Mouse (Mus musculus): ENCODE results near the gene Thada. TPM values are rescaled to one million over a fixed set of nuclear protein-coding genes. Genes with fewer than 3 reads are reported as not detected.

The Thada gene
- total RNA-seq, 1 experiment from 2014 or later, result 48.0 TPM

GRCm38 (mm10) chr17:84274999-84275398, 191.0 kb downstream of the Thada start:
- peak; percentile 72 for ATAC-seq (ENCODE audit: extremely low read depth, insufficient number of reproducible peaks, low FRiP score, poor library complexity, severe bottlenecking)

DNA sequence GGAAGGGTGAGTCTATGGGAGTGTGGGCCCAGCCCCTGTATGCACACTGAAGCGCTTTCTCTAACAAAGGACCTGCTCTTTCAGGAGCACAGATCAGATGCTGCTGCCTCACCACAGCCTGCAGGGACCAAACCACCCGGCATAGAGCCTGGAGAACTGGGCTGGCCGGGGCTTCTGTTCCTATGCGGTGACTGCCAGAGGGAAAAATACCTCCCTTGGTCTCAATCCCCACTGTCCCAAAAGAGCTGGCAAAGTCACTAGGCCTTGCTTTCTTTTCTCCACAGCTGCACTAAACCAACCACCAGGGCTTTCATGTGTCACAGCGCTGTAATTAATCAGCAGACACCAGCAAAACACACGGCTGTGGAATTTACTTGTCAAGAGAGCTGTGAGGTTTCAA, 191.8 kb downstream of the Thada start:
- no peak for ATAC-seq (ENCODE audit: extremely low read depth, insufficient number of reproducible peaks, low FRiP score, poor library complexity, severe bottlenecking)

DNA sequence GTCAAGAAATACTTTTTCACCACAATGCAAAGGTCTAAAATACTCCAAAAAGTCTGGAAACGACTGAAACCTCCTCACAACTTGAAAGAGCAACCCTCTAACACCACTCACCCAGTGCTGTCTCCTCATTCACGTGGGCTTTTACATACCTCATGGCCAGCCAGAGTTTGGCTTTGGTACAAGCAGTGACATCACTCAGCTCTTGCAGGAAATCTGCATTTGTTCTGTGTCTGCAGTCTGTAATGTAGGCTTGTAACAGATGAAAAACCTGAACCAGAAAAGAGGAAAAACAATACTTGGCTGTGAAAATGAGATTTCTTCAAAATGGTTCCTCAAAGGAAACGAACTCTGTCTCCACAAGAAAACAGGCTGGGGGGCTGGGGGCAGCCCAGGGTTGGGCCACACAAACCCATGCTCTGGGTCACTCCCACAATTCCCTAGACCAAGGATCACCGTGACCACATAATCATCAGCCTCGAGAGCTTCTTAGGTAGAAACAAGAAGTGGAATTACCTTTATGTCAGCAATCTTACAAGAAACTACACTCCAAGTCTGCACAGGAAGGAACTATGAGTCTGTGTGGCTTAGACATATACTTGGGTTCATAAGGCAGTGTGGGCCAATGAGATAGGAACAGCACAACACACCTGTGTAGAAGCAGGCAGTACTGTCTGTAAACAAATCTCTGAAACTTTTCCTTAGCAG, 193.3 kb downstream of the Thada start:
- peak; percentile 17; the same call in 1 of the 2 replicates for ATAC-seq (ENCODE audit: extremely low read depth, insufficient number of reproducible peaks, low FRiP score, poor library complexity, severe bottlenecking)

- ATAC-seq (ENCODE audit: extremely low read depth, insufficient number of reproducible peaks, low FRiP score, poor library complexity, severe bottlenecking), result no peak
These were observed 194.3 kb downstream of the Thada start for GRCm38 (mm10) chr17:84271566-84272202.

DNA sequence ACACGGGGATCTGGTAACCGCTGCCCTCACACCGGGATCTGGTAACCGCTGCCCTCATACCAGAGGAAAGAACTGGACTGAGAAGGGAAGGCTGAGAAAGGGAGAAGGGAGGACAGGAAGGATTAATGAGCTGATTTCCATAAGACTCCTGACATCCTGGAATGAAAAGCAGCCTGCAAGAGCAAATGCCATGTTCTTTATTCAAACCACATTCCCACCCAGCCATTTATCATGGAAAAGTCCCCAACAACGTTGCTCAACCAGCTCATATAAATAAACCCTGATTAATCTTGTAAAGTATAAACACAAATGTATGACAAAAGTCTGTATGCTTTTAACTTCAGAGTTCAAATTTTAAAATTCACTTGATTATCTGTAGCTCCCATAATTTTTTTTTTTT, 196.3 kb downstream of the Thada start:
- no peak for ATAC-seq (ENCODE audit: extremely low read depth, insufficient number of reproducible peaks, low FRiP score, poor library complexity, severe bottlenecking)

DNA sequence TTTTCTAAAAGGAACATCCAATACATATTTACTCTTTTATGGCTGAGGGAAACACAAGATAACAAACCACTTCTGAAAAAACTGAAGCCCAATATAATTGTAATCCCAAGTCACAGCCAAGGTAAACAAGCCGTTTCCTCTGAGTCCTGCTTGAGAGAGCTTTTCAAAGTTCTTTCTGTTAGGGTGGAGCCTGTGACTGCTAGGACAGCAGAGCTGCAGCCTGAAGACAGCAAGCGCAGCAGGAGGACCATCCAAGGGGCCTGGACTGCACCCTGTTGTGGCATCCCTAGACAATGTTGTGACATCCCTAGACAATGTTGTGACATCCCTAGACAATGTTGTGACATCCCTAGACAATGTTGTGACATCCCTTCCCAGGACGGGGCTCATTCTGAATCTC, 197.6 kb downstream of the Thada start:
- ATAC-seq (ENCODE audit: extremely low read depth, insufficient number of reproducible peaks, low FRiP score, poor library complexity, severe bottlenecking), result peak; percentile 66

GRCm38 (mm10) chr17:84267456-84268074, 198.4 kb downstream of the Thada start:
- no peak for ATAC-seq (ENCODE audit: extremely low read depth, insufficient number of reproducible peaks, low FRiP score, poor library complexity, severe bottlenecking)

GRCm38 (mm10) chr17:84266161-84266948, 199.7 kb downstream of the Thada start:
- no peak for ATAC-seq (ENCODE audit: extremely low read depth, insufficient number of reproducible peaks, low FRiP score, poor library complexity, severe bottlenecking)

DNA sequence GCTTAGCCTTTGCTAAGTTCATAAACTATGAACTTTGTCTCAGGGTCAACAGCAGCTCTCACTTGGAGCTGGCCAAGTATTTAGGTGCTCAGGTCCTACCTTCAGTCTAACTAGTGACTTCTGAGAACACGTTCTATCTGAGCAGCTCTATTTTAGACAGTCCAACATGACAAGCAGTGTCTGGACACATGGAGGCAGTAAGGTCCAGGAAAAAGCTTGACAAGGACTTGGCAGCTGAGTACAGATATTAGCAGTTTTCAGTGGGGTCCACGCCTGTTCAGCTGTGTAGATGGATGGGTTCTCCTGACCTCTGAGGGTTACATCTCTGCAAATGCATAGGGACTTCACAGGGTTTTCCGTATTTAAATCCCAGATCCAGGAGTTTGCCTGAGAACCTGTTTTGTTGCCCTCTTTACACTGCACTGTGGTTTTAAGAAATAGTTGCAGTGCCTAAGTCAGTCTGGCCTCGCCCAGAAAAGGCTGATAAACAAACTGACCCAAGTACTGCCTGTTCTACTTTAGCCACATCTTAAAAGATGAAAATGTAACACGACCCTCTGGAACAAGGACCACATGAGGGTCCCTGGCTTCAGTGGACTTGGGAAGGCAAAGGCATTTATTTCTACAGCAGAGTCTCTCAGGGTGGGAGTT, 200.4 kb downstream of the Thada start:
- no peak for ATAC-seq (ENCODE audit: extremely low read depth, insufficient number of reproducible peaks, low FRiP score, poor library complexity, severe bottlenecking)

DNA sequence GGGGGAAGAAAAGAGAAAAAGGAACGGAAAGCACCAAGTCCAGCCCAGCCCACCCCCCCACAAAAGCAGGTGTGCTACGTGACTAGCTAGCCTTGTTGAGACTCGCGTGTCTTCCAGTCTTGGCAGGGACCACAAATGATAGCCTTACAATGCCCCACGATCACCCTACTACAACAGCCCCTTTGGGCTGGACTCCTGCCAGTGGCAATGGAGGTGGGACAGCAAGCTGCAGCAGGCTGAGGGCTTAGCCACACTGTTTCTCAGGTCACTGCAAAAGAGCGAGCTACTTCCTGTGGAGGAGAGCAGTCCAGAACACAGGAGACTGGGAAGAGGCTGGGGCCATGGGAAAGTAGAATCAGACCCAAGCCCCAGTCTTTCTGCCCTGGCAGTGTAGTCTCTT, 201.7 kb downstream of the Thada start:
- no peak for ATAC-seq (ENCODE audit: extremely low read depth, insufficient number of reproducible peaks, low FRiP score, poor library complexity, severe bottlenecking)

- ATAC-seq (ENCODE audit: extremely low read depth, insufficient number of reproducible peaks, low FRiP score, poor library complexity, severe bottlenecking), result no peak
These were observed 202.4 kb downstream of the Thada start for GRCm38 (mm10) chr17:84263591-84263990.

GRCm38 (mm10) chr17:84262325-84262979, 203.6 kb downstream of the Thada start:
- no peak for ATAC-seq (ENCODE audit: extremely low read depth, insufficient number of reproducible peaks, low FRiP score, poor library complexity, severe bottlenecking)

DNA sequence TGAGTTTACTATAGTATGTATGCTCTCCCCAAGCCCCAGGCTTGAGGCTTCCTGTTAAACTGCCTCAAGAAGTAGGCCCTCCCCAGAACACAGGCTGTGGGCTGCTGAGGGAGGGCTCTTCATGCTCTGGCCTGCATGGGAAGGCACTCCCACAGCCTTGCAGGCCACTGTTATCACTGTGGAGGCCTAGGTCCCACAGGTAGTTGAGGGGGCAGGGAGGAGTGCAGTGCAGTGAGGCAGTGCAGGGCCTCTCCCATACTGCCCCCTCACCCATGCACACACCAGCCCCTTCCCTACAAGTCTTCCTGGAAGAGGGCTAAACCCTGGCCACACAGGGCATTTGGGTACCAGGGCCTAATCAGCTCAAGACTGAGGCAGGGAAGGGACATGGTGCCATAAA, 205.0 kb downstream of the Thada start:
- ATAC-seq (ENCODE audit: extremely low read depth, insufficient number of reproducible peaks, low FRiP score, poor library complexity, severe bottlenecking), result no peak

GRCm38 (mm10) chr17:84260226-84260625, 205.8 kb downstream of the Thada start:
- no peak for ATAC-seq (ENCODE audit: extremely low read depth, insufficient number of reproducible peaks, low FRiP score, poor library complexity, severe bottlenecking)

- no peak for ATAC-seq (ENCODE audit: extremely low read depth, insufficient number of reproducible peaks, low FRiP score, poor library complexity, severe bottlenecking)
These were observed 207.3 kb downstream of the Thada start for GRCm38 (mm10) chr17:84258638-84259261.

- no peak for ATAC-seq (ENCODE audit: extremely low read depth, insufficient number of reproducible peaks, low FRiP score, poor library complexity, severe bottlenecking)
These were observed 208.0 kb downstream of the Thada start for GRCm38 (mm10) chr17:84257927-84258532.

DNA sequence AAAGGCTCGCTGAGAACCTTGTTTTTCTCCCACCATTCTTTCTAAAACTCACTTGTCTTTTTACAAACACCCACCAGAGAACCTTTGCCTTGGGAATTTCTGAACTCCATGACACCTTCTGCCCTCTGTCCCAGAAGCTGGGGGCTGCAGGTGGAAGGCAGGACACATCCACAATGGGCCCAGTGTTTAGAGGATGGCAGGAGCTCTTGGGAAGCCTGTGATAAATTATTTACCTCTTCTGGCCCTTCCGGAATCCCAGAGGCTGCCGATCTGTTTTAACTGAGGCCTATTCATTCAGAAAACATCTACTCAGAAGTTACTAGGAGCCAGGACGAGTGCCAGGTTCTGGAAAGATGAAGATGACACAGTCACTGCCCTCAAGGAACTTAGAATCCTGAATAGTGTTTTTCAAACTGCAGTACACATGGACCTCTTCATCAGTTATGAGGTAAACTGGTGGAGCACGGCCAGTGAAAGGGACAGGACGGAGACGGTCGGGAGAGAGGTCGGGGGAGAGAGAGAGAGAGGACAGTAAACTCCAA, 209.7 kb downstream of the Thada start:
- no peak for ATAC-seq (ENCODE audit: extremely low read depth, insufficient number of reproducible peaks, low FRiP score, poor library complexity, severe bottlenecking)

Measured in neutrophil, adult 5-6 weeks (primary cell).